Mouse (Mus musculus) cerebellum, adult 2 months (tissue): ENCODE data around the gene Cyp1a2.

Experiments
- CTCF ChIP-seq: fragments of 200-500 bp; IDR thresholded peaks from 2 replicates; pipeline ENCODE4 v1.5.1; 2011; ENCODE audit warnings: low read depth, mild to moderate bottlenecking, control low read depth, low read length, moderate library complexity, borderline replicate concordance; ENCODE audit not compliant: insufficient read depth
- POLR2A ChIP-seq: fragments of 200-500 bp; IDR thresholded peaks from 2 replicates; pipeline ENCODE4 v1.6.1; 2011; ENCODE audit warnings: low read length, control low read depth, borderline replicate concordance; ENCODE audit not compliant: insufficient read depth

GRCm38 (mm10) chr9:57708068-57708719, 24.7 kb upstream of the Cyp1a2 start, which contains the start of gene Edc3:
- TF ChIP-seq CTCF (no peak), POLR2A (peak; percentile 77; the same call in 1 of the 2 replicates)
